Mouse (Mus musculus) left cerebral cortex, adult 11 months (tissue): Measurements from ENCODE around the gene Exoc8.

Experiments
- DNase-seq: peaks from one replicate; pipeline ENCODE4 v3.0.0; 2022; ENCODE audit warnings: low spot score

The Exoc8 gene

DNA sequence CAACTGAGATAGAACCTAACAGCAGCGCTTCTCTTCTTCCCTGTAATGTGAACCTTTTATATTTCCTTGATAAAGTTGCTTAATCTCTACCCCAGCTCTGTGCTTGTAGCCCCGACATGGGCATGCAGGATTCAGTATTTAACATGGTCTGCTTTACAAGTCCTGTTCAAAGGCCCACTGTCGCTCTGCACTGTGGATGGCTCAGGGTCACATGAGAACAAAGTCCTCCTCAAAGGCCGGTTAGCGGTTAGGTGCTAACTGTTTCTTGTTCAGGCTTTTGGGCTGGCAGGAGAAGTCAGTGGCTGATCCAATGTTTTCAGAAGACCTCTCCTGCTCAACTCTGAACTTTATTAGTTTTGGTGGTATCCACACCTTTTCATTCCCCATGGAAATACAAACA is 51.9 kb downstream of the Exoc8 start:
- DNase-seq, result no peak

DNA sequence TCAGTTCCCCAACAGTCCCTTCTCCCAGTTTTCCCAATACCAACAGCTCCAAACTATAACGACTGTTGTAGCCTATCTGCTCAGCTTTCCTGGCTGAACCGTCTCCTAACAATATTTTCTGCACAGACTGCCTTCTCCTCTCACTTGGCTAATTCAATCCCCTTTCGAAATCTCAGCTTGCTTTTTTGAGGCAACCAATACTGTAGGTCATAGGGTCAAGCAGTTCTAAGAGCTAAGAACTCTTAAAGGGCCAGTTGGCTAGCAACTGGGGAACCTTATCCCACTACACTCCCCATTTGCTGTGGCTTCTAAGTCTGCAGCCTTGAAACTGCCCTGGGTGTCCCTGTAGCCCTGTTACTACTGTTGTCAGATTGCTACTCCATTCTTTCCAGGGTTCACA is 52.4 kb downstream of the Exoc8 start:
- DNase-seq, result no peak
